Mouse (Mus musculus) liver, embryonic 14.5 days (tissue): ENCODE measurements around the gene Tmem45a. TPM values are rescaled to one million over a fixed set of nuclear protein-coding genes. Genes with fewer than 3 reads are reported as not detected.

ENCODE experiments used
- ATAC-seq: fragments of 200-750 bp; cut with Nextera tagmentation; 2 replicates; pipeline ENCODE4 v1.8.0; 2017; ENCODE audit warnings: moderate number of reproducible peaks, mild to moderate bottlenecking, moderate library complexity; ENCODE audit not compliant: insufficient read depth
- DNase-seq, 3 experiments: peaks; one replicate each; pipeline ENCODE4 v3.0.0-alpha.2; 2012 to 2013; ENCODE audit warnings: low read depth in 3 of 3, low spot score in 3 of 3
- H3K27ac ChIP-seq: fragments of 300-500 bp; sonication (generic); 2 replicates; pipeline ENCODE4 v1.5.1; 2014; ENCODE audit warnings: moderate library complexity, mild to moderate bottlenecking, control low read depth, inconsistent platforms
- H3K27me3 ChIP-seq: fragments of 300-500 bp; sonication (generic); 2 replicates; pipeline ENCODE4 v1.6.1; 2014; ENCODE audit warnings: mild to moderate bottlenecking, low read length, moderate library complexity; ENCODE audit not compliant: control insufficient read depth, insufficient read depth
- H3K36me3 ChIP-seq: fragments of 300-500 bp; sonication (generic); replicated peaks from 2 replicates; pipeline ENCODE4 v1.6.1; 2014; ENCODE audit warnings: low read depth; ENCODE audit not compliant: control insufficient read depth, insufficient read depth
- H3K4me1 ChIP-seq, 2 experiments: fragments of 200-500 bp in 1 of 2; fragments of 300-500 bp in 1 of 2; sonication (generic) in 1 of 2; replicated peaks; 2 replicates each; pipeline ENCODE4 v1.6.1; 2012 to 2014; ENCODE audit warnings: antibody characterized with exemption in 1 of 2, inconsistent platforms in 1 of 2, low read length in 1 of 2; ENCODE audit not compliant: control insufficient read depth in 2 of 2, insufficient read depth in 2 of 2
- H3K4me2 ChIP-seq: fragments of 300-500 bp; sonication (generic); 2 replicates; pipeline ENCODE4 v1.6.1; 2014; ENCODE audit warnings: low read depth, mild to moderate bottlenecking, control low read depth, moderate library complexity
- H3K4me3 ChIP-seq, 2 experiments: fragments of 200-500 bp in 1 of 2; fragments of 300-500 bp in 1 of 2; sonication (generic) in 1 of 2; 2 replicates each; pipeline ENCODE4 v1.5.1; 2012 to 2014; ENCODE audit warnings: low read depth in 2 of 2, low read length in 2 of 2, mild to moderate bottlenecking in 2 of 2, control low read depth in 1 of 2, inconsistent platforms in 1 of 2, moderate library complexity in 1 of 2; ENCODE audit not compliant: insufficient read depth in 1 of 2
- H3K9ac ChIP-seq: fragments of 300-500 bp; sonication (generic); replicated peaks from 2 replicates; pipeline ENCODE4 v1.6.1; 2014; ENCODE audit warnings: mild to moderate bottlenecking, control low read depth, moderate library complexity
- H3K9me3 ChIP-seq: fragments of 300-500 bp; sonication (generic); 2 replicates; pipeline ENCODE4 v1.6.1; 2016; ENCODE audit warnings: low read length, mixed read lengths; ENCODE audit not compliant: control insufficient read depth
- CTCF ChIP-seq: IDR thresholded peaks from 2 replicates; pipeline ENCODE4 v1.5.1; 2016; ENCODE audit warnings: antibody characterized with exemption, low read depth, control low read depth
- EP300 ChIP-seq: IDR thresholded peaks from 2 replicates; pipeline ENCODE4 v1.6.1; 2016; ENCODE audit warnings: antibody characterized with exemption, low read depth
- WGBS: fragments of 180-500 bp; shearing (Covaris S2); extraction: QIAGEN DNeasy Blood & Tissue Kit; methylation state at CpG from one replicate; pipeline ENCODE4 v1.1.7; 2014; ENCODE audit not compliant: insufficient replicate concordance; 5-methylcytosine and 5-hydroxymethylcytosine counted together
- polyA plus RNA-seq, 2 experiments: library from polyadenylated mRNA; depleted of rRNA in 1 of 2; stranded (reverse) in 1 of 2; unstranded in 1 of 2; fragments of >200 nt; fragmentation: Nextera tagmentation in 1 of 2; extraction: Ambion mirVana in 1 of 2; gene quantifications; 2 replicates each; pipeline versions ENCODE4 v1.2.1 to v1.2.3; 2012 to 2014

The Tmem45a gene
- polyA plus RNA-seq, 2 experiments, result 0.28 to 0.38 TPM

DNA sequence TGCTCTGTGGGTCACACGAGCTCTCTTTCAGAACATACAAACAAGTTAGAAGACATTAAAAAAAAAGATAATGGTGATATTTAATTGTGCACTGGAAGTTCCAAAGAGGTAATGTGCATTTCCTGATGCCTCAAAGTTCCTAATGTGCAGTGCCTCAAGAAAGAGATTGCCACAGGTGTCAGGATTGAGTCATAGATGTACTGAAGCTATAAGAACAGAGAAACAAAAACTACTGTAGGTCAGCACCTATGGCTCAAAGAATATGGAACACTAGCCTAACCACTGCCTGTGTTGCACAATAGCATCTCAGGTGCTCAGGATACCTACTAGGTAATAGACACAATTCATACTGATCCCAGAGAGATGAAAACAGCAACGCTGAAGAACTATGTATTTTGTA, 54.0 kb downstream of the Tmem45a start:
- H3K9ac ChIP-seq, result no peak overlapping the region
- no peak for ATAC-seq
- H3K36me3 ChIP-seq, result no peaks in the 10 kb centered on the region
- 64% methylated on average over 2 of the region's 2 CpGs for WGBS
- H3K4me3 ChIP-seq, result no peak overlapping the region
- no peaks in the 10 kb centered on the region for H3K27me3 ChIP-seq
- no peak for TF ChIP-seq EP300
- TF ChIP-seq CTCF, result no peak
- H3K9me3 ChIP-seq, result no peaks in the 10 kb centered on the region
- DNase-seq, result no peak
- H3K4me1 ChIP-seq, result no peaks in the 10 kb centered on the region
- H3K27ac ChIP-seq, result no peak overlapping the region
- no peak overlapping the region for H3K4me2 ChIP-seq

DNA sequence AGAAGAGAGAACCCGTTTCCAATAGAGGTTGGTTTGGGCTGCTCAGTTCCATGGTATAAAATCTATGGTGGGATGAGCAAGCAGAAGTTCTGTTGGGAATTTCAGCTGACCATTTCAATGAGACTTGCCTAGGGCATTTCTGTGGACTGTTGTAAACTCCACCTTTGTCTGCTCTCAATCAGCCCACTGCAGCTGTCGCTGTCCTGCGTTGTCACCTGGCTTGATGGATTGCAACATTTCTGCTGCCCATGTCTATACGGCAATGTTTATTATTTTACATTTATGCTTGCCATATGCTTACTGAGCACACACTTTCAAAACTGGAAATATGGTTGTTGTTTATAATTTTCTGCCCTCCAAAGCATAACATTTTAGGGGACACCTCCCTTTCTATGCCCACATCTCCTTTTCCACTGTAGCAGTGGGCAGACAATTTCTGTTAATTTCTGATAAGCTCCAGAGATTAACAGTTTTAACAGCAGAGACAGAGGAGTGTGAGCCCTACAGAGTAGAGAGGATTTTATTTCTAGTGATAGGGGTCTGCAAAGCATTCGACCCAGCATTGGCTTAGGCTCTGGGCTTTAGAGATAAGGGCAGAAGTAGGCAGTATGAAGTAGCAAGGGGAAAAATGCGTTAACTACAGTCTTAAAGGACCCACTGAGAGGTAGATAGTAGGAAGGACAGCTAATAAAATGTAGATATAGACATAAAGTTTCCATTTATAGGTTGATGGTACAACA, 84.4 kb downstream of the Tmem45a start:
- Histone ChIP-seq H3K9me3 (no peaks in the 10 kb centered on the region), H3K4me3 (no peak overlapping the region), H3K4me2 (peak overlapping the region; percentile 56), H3K36me3 (no peaks in the 10 kb centered on the region), H3K27me3 (no peaks in the 10 kb centered on the region), H3K4me1 (peaks cover 25 to 34% of the 10 kb centered on the region in 2 experiments), H3K9ac (peak overlapping the region; percentile 28), H3K27ac (peak overlapping the region; percentile 70)
- WGBS, result 16% methylated on average over 6 of the region's 6 CpGs
- TF ChIP-seq CTCF, result no peak
- TF ChIP-seq EP300, result peak; percentile 87
- ATAC-seq (peak; percentile 96), DNase-seq (peak; percentile 41 to 56 (median 52))

DNA sequence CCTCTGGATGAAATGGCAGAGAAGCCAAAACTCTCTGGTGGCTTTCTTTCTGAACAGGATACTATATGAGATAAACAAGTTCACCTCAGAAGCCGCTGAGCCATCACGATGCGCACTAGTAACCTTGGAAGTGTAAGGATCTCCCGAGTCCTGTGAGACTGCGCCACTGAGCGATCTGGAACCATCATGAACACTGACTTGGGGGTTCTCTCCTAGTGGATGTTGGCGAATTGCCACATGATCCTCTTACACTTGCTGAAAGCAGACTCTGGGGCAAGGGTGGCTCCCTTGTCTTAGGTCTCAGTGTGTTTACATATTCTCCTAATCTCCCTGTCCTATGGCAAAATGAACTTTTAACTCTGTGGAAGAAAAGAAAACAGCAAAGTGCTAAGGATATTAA, 85.0 kb downstream of the Tmem45a start:
- H3K36me3 ChIP-seq, result no peaks in the 10 kb centered on the region
- ATAC-seq (no peak), DNase-seq (no peak)
- peaks cover 25 to 34% of the 10 kb centered on the region in 2 experiments for H3K4me1 ChIP-seq
- no peak overlapping the region for H3K4me3 ChIP-seq
- H3K27me3 ChIP-seq, result no peaks in the 10 kb centered on the region
- TF ChIP-seq CTCF, result no peak
- TF ChIP-seq EP300, result no peak
- no peaks in the 10 kb centered on the region for H3K9me3 ChIP-seq
- peak overlapping the region; percentile 56 for H3K4me2 ChIP-seq
- WGBS, result 64% methylated on average over 7 of the region's 7 CpGs
- H3K9ac ChIP-seq, result peak overlapping the region; percentile 28
- peak overlapping the region; percentile 70 for H3K27ac ChIP-seq

DNA sequence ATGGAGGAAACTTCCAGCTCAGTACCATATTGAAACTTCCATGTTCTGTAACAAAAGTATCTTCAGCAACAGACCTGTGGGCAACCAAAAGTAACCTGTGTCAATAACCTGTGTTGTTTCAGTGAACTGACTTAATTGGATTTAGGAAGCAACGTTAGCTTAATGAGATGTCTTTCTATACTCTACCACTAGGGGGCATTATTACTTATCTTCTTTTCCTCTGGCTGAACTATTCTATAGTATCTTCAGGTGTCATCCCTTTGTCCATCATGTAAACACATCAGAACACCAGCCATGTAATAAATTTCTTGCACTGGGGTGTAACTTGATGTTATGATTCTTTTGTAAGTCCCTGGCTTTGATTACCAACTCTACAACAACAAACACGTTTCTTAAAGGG, 85.5 kb downstream of the Tmem45a start:
- DNase-seq (peak; percentile 42 to 49 (median 45)), ATAC-seq (no peak)
- Histone ChIP-seq H3K36me3 (no peaks in the 10 kb centered on the region), H3K4me2 (peak overlapping the region; percentile 56), H3K4me1 (peaks cover 25 to 34% of the 10 kb centered on the region in 2 experiments), H3K4me3 (no peak overlapping the region), H3K9ac (no peak overlapping the region), H3K27me3 (no peaks in the 10 kb centered on the region), H3K27ac (peak overlapping the region; percentile 70; the same call in 1 of the 2 replicates), H3K9me3 (no peaks in the 10 kb centered on the region)
- TF ChIP-seq EP300, result no peak
- peak; percentile 63 for TF ChIP-seq CTCF
- WGBS, result 35% methylated on average over 2 of the region's 2 CpGs

DNA sequence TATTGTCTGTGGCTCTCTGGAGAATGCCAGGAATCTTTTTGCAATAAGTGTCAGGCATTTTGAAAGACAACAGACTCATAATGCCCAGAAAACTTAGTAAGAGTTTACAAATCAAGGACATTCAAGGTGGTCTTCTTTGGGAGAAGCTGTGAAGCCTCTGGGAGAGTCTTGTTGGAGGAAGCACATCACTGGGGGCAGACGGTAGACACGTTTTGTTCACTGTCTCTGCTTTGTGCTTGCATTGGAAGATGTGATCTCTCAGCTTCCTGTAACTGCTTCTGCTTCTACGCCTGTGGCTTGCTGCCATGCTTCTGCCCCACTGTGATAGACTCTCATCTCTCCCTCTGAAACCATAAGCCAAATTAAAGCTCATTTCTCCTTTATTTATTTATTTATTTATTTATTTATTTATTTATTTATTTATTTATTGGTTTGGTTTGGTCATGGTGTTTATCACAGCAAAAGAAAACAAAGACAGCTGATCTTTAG, 86.4 kb downstream of the Tmem45a start:
- H3K27ac ChIP-seq, result no peak overlapping the region
- no peak overlapping the region for H3K4me2 ChIP-seq
- DNase-seq (no peak), ATAC-seq (no peak)
- H3K36me3 ChIP-seq, result no peaks in the 10 kb centered on the region
- 29% methylated on average over 3 of the region's 3 CpGs for WGBS
- no peaks in the 10 kb centered on the region for H3K27me3 ChIP-seq
- TF ChIP-seq CTCF (no peak), EP300 (no peak)
- H3K9me3 ChIP-seq, result no peaks in the 10 kb centered on the region
- H3K4me1 ChIP-seq, result peaks cover 25 to 34% of the 10 kb centered on the region in 2 experiments
- no peak overlapping the region for H3K9ac ChIP-seq
- no peak overlapping the region for H3K4me3 ChIP-seq
